Mouse (Mus musculus) T-helper 17 cell (primary cell): ENCODE results near the gene Ralgps2.

Source experiments
- in situ Hi-C, 2 experiments: fragments of 300-600 bp; cut with MboI, MseI; formaldehyde crosslinking; loops; 1 replicate in 1 of 2; 2 replicates in 1 of 2; pipeline ENCODE4 v1.15.1; 2025; ENCODE audit warnings: high pct_unique_total_duplicates in 2 of 2

The Ralgps2 gene

GRCm38 (mm10) chr1:156909866-156910265 lies 29.6 kb downstream of the Ralgps2 start:
- in situ Hi-C loops: loop anchor here (5.0 to 25.0 kb wide), 2 partner anchors 168 to 1748 kb away; partner anchors contain the start of gene Stx6 (in 1 of the 2)

- in situ Hi-C loops: loop anchor here in 1 of 2 experiments (25.0 kb wide), 1 partner anchor 1747 kb away; the partner anchor contains the start of gene Stx6
These were observed 30.2 kb downstream of the Ralgps2 start for GRCm38 (mm10) chr1:156909265-156909664.

GRCm38 (mm10) chr1:156905660-156906059 lies 33.8 kb downstream of the Ralgps2 start:
- in situ Hi-C loops: loop anchor here in 1 of 2 experiments (25.0 kb wide), 1 partner anchor 1743 kb away; the partner anchor contains the start of gene Stx6

- in situ Hi-C loops: loop anchor here in 1 of 2 experiments (25.0 kb wide), 1 partner anchor 1742 kb away; the partner anchor contains the start of gene Stx6
These were observed 35.5 kb downstream of the Ralgps2 start for GRCm38 (mm10) chr1:156903899-156904298.

- in situ Hi-C loops: loop anchor here in 1 of 2 experiments (25.0 kb wide), 1 partner anchor 1739 kb away; the partner anchor contains the start of gene Stx6
These were observed 37.7 kb downstream of the Ralgps2 start for GRCm38 (mm10) chr1:156901689-156902088.

- in situ Hi-C loops: loop anchor here in 1 of 2 experiments (5.0 to 10.0 kb wide), 2 partner anchors 159 to 777 kb away; no protein-coding TSS in a partner anchor
These were observed 47.9 kb downstream of the Ralgps2 start for GRCm38 (mm10) chr1:156891561-156891960.

- in situ Hi-C loops: no loop called here
These were observed 50.6 kb downstream of the Ralgps2 start for GRCm38 (mm10) chr1:156888830-156889229.

- in situ Hi-C loops: no loop called here
These were observed 53.5 kb downstream of the Ralgps2 start for GRCm38 (mm10) chr1:156885879-156886278.

- in situ Hi-C loops: no loop called here
These were observed 54.6 kb downstream of the Ralgps2 start for GRCm38 (mm10) chr1:156884782-156885181.

GRCm38 (mm10) chr1:156870616-156871015 lies 68.8 kb downstream of the Ralgps2 start:
- in situ Hi-C loops: no loop called here

GRCm38 (mm10) chr1:156870028-156870427 lies 69.4 kb downstream of the Ralgps2 start:
- in situ Hi-C loops: no loop called here

GRCm38 (mm10) chr1:156864240-156864639 lies 75.2 kb downstream of the Ralgps2 start:
- in situ Hi-C loops: no loop called here

- in situ Hi-C loops: no loop called here
These were observed 75.7 kb downstream of the Ralgps2 start for GRCm38 (mm10) chr1:156863726-156864125.

GRCm38 (mm10) chr1:156861475-156862043 lies 77.9 kb downstream of the Ralgps2 start:
- in situ Hi-C loops: no loop called here

GRCm38 (mm10) chr1:156860266-156860665 lies 79.2 kb downstream of the Ralgps2 start:
- in situ Hi-C loops: no loop called here

- in situ Hi-C loops: no loop called here
These were observed 79.6 kb downstream of the Ralgps2 start for GRCm38 (mm10) chr1:156859711-156860250.

- in situ Hi-C loops: no loop called here
These were observed 80.3 kb downstream of the Ralgps2 start for GRCm38 (mm10) chr1:156859156-156859555.

- in situ Hi-C loops: no loop called here
These were observed 82.8 kb downstream of the Ralgps2 start for GRCm38 (mm10) chr1:156856666-156857065.

GRCm38 (mm10) chr1:156854558-156854957 lies 84.9 kb downstream of the Ralgps2 start:
- in situ Hi-C loops: no loop called here

GRCm38 (mm10) chr1:156852872-156853271 lies 86.6 kb downstream of the Ralgps2 start:
- in situ Hi-C loops: no loop called here

GRCm38 (mm10) chr1:156852409-156852808 lies 87.0 kb downstream of the Ralgps2 start:
- in situ Hi-C loops: no loop called here

- in situ Hi-C loops: no loop called here
These were observed 92.3 kb downstream of the Ralgps2 start for GRCm38 (mm10) chr1:156847098-156847497.
